Mouse (Mus musculus): ENCODE measurements around the gene Selenok.

The Selenok gene

GRCm38 (mm10) chr14:29968075-29968821, at the start of gene Selenok:
Gene Selenok, plus strand, starts transcription at chr14:29968308.
- peak; percentile 88 to 95 for DNase-seq

GRCm38 (mm10) chr14:29928966-29929365, 39.1 kb upstream of the Selenok start:
- no peak for DNase-seq

DNA sequence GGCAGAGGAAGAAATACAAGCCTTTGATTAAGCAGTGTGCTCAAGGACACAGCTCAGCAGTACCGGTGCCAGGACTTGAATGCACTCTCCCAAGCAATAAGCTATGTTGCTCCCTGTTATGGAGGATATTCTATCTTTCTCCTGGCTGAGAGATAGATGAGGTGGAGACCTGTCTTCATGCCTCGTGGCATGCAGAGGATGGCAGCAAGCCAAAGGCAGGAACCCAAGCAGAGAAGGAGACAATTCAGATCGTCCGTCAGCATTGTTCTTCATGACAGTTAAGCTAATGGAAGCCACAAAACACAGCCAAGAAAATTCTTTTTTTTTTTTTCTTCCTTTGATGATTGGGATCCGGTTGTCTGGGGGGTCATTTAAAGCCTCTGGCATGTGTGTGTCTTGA, 32.6 kb upstream of the Selenok start:
- no peak for DNase-seq

DNA sequence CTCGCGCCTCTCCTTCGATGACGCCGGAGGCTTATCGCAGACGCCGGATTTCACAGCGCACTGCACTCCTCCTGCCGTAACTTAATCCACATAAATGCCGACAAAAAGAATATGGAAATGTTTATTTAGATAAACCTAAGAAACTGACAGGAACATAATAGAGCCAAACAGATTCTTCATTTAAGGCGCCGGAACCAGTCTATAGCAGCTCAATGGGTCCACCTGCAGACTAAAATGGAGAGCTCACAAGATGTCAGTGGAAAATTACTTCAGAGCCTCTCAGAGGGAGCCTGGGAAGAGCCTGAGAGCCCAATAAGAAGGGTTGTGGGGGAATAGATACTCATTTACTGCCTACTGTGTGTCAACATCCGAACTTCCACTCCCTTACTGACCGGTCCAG, 30.6 kb upstream of the Selenok start:
- no peak for DNase-seq

- DNase-seq, result no peak
Measured at GRCm38 (mm10) chr14:29939600-29940312, 28.4 kb upstream of the Selenok start.

- no peak for DNase-seq
Measured at GRCm38 (mm10) chr14:29940313-29940812, 27.7 kb upstream of the Selenok start.

GRCm38 (mm10) chr14:29940877-29941276, 27.2 kb upstream of the Selenok start:
- peak; percentile 6 to 16 for DNase-seq

DNA sequence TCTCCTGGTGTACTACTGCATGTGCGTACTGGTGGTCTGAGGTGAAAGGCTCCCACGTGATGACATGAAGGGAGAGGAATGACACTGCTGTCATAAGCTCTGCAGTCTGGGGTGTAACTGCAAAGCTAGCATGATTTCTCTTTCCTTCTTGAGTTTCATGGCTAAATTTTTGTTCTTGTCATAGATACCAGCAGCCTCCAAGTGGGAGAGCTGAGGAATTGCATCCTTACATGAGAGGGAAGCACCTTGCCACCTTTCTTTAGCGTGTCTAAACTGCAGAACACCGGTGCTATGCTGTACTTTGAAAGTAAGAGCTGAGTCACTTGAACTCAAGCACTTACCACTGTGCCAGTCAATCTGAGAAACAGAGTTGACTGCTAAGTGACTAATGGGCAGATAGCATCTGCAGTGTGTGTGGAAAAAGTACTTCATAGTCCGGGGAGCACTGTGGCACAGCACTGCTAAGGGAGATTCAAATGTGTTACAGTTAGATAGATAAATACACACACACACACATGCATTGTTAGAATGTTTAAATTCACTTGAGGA, 21.3 kb upstream of the Selenok start:
- DNase-seq, result no peak

- DNase-seq, result no peak
Measured at GRCm38 (mm10) chr14:29950805-29951204, 17.3 kb upstream of the Selenok start.

GRCm38 (mm10) chr14:29957393-29957792, 10.7 kb upstream of the Selenok start:
- no peak for DNase-seq

GRCm38 (mm10) chr14:29967611-29968010, 497 bp upstream of the Selenok start:
- DNase-seq, result no peak

GRCm38 (mm10) chr14:29971446-29971845, 3.3 kb downstream of the Selenok start:
- DNase-seq, result no peak

- DNase-seq, result no peak
Measured at GRCm38 (mm10) chr14:29971993-29972392, 3.9 kb downstream of the Selenok start.

GRCm38 (mm10) chr14:29976927-29977326, 8.8 kb downstream of the Selenok start:
- DNase-seq, result no peak

DNA sequence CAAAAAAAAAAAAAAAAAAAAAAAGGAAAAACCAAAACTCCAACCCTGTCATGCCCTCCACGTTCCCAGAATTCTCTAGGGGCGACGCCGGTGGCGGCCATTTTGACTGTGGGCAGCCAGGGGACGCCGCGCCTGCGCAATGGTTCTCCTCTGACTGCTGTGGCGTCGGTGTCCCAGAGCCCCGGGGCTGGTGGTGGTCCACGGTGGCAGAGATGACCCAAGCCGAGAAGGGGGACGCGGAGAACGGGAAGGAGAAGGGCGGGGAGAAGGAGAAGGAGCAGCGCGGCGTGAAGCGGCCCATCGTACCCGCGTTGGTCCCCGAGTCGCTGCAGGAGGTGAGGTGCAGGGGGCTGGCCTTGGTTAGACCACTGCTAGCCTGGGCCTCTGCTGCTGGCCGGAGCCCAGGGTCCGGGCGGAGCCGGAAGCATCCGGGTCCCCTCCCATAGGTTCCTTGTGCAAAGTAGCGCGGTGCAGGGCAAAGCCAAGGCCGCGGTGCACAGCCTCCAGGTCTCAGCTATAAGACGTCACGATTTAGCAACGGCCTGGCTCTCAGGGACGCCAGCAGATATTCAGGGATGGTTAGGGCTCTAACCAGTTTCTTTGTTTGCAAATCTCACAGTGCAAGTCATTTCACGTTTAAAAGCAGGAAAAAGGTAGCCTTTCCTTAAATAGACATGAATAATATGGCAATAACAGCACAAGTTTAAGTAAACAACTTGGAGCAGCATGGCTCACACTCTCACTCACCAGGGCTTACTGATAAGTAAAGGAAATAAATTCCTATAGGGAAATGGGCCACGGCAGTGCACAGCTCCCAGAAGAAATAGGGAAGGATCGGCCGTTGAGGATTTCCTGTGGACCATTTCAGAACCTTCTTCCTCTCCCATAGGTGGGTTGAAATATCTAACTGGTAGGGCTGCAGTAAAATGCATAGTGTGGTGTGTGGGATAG, 10.4 kb downstream of the Selenok start, which contains the start of gene Actr8:
Gene Actr8 (plus strand): TSS at position 84 of the 951 bp plus-strand sequence.
- DNase-seq, result peak; percentile 91

DNA sequence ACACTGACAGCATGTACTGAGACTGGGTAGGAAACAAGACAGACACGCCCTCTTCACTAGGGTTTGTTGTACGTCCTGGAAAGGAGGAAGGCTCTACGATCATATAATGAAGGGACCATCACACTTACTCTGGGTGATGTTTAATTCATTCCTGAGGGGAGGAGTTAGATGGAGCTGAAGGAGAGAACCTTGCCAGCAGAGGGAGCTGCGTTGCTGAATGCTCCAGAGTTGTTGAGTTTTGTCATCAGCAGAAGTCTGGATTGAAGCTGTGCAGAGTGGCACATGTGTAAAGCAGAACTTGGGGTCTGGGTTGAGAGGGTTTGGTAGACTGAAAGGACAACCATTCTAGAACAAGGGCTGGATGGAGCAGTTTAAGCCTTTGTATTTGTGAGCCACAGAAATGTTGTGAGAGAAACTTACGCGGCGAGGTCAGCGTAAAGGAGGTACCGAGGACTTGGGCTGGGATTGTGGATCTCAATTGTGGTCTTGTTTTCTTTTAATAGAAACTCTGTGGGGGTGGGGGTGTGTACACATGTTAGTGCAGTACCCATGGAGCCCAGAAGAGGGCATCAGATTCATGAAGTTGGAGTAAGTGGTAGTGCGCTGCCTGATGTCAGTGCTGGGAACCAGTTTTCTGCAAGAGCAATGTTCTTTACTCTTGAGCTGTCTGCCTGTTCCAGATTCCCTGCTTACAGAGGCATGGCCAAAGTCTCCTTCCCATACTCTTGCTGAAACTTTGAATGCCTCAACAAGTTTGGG, 12.5 kb downstream of the Selenok start:
- peak; percentile 39 to 50 for DNase-seq

DNA sequence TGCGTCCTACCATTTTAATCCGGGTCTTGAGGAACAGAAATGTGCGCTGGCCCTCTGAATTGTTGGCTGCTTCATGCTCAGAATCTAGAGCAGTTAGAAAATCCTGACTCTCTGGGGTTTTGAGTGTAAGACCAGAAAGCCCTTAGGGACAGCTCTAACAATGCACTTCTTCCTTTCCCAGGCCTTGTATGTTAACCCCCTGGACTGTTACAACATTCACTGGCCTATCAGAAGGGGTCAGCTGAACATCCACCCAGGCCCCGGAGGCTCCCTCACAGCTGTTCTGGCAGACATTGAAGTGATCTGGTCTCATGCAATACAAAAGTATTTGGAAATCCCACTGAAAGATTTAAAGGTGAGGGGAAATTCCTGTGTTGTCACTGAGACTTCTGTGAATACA, 18.0 kb downstream of the Selenok start:
- DNase-seq, result no peak

DNA sequence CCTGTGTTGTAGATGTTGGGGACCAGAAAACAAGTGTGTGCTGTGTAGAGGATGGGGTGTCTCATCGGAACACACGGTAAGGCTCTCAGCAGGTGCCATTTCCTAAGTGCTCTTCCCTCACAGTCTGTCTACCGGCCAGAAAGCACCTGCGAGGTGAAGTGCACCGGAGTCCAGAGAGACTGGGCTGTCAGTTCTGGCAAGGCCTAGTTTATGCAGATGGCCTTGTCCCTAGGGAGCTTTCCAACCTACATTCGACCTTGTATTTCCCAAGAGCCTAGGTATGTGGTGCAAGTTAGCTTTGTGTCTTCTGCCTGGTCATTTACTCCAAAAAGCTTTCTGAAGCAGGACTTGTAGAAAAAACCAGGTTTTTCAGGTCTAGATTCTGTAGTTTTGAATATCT, 19.2 kb downstream of the Selenok start:
- DNase-seq, result no peak

GRCm38 (mm10) chr14:29987739-29988138, 19.6 kb downstream of the Selenok start:
- DNase-seq, result no peak

DNA sequence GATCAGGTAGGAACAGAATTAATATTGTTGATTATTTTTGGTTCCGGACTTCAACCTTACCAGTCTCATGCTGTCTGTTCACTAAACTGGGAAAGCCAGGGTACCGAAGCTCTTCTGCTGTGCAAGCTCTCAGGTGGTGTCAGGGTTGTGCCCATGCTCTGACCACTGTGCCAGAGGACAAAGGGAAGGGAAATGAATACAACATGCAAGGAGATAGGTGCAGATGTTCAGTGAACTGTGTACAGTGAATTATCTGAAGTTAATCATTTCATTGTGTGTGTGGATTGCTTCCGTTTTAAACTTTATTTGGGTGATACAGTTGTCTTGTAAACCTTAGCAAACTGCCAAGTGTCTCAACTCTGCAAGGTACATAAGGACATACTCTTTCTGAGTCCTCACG, 20.2 kb downstream of the Selenok start:
- DNase-seq, result no peak

- no peak for DNase-seq
Measured at GRCm38 (mm10) chr14:29994976-29995375, 26.9 kb downstream of the Selenok start.
